Mouse (Mus musculus): ENCODE results near the gene Ptprf.
A peak's percentile ranks its signal among the peaks of the same experiment; 100 is the strongest.

DNA sequence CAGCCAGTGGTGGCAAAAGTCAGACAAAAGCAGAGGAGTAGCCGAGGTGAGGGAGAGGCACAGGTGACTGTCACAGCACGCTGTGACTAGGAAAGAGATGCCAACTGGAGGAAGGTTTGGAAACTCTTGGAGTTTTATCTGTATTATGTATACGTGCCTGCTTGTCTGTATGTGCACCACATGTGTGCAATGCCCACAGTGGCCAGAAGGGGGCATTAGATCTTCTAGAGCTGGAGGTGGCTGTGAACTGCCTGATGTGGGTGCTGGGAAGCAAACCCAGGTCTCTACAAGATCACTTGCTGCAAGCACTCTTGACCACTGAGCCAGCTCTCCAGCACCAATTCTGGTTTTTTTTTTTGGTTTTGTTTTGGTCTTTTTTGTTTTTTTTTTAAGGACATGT, 20.5 kb downstream of the Ptprf start:
- TF ChIP-seq CTCF (IDR thresholded peaks at IDR 0.05): peak; percentile 49
- no peak for TF ChIP-seq POLR2A (IDR thresholded peaks at IDR 0.05; ENCODE audit: insufficient read depth, low read depth, low read length)
- TF ChIP-seq EP300 (IDR thresholded peaks at IDR 0.05; ENCODE audit: insufficient read depth, low read depth, low read length): no peak

Data from heart, adult 2 months (tissue).